Mouse (Mus musculus) liver, embryonic 14.5 days (tissue): ENCODE results near the gene Sall2.

ENCODE experiments used
- CTCF ChIP-seq: IDR thresholded peaks from 2 replicates; pipeline ENCODE4 v1.5.1; 2016; ENCODE audit warnings: antibody characterized with exemption, low read depth, control low read depth
- EP300 ChIP-seq: IDR thresholded peaks from 2 replicates; pipeline ENCODE4 v1.6.1; 2016; ENCODE audit warnings: antibody characterized with exemption, low read depth

- TF ChIP-seq CTCF, result 0 out of 2 replicates have a peak, but pooled peaks have one; percentile 5
- no peak; the same call in 1 of the 2 replicates for TF ChIP-seq EP300
Measured at GRCm38 (mm10) chr14:52304644-52305271, 23.8 kb downstream of the Sall2 start, which contains the start of gene Mettl3.
